Mouse (Mus musculus): ENCODE results near the gene Cldn34c3. TPM values are rescaled to one million over a fixed set of nuclear protein-coding genes. Genes with fewer than 3 reads are reported as not detected.
"Not testable (repeated sequence)": the region's sequence is repeated elsewhere in the genome, so short reads cannot be mapped to it uniquely, and the experiment has no call there.

Gene Cldn34c3
- polyA plus RNA-seq (2016; fragmentation: Nextera tagmentation; extraction: Ambion mirVana) = not detected in 2 replicates

- not testable (repeated sequence) for H3K4me3 ChIP-seq; H3K36me3 ChIP-seq; H3K4me1 ChIP-seq; DNase-seq (ENCODE audit: low spot score); H3K27me3 ChIP-seq (ENCODE audit: low read depth, poor library complexity, severe bottlenecking); H3K27ac ChIP-seq; H3K9me3 ChIP-seq (replicated peaks)
Observed at GRCm38 (mm10) chrX:123793365-123793764, at the start of gene Cldn34c3. Gene Cldn34c3 (plus strand): TSS chrX:123793665.

Other genes with a start within 250 kb of the Cldn34c3 start
- not detected in 2 replicates for gene Cldn34c2, start 212.0 kb upstream of the Cldn34c3 start, polyA plus RNA-seq (2016; fragmentation: Nextera tagmentation; extraction: Ambion mirVana)
- gene Gm17467, start 88.9 kb upstream of the Cldn34c3 start, polyA plus RNA-seq (2016; fragmentation: Nextera tagmentation; extraction: Ambion mirVana) = not detected in 2 replicates

Measured in limb, embryonic 10.5 days (tissue).